In genomic region chr2:102476101-102476500, GRCm38 (mm10) we compare ENCODE assay signal across 23 mouse cellular contexts. TPM values are rescaled to one million over a fixed set of nuclear protein-coding genes. Genes with fewer than 3 reads are reported as not detected.
DNase-seq lines count a peak whose midpoint lies in the region; ATAC-seq and TF ChIP-seq lines count a peak whose summit lies in the region.
"Had no signal": no experiment of that assay in that cellular context is flagged by ENCODE, and none has a peak within 500 bp of the region (broad histone marks: within the 10 kb centered on the region; RNA-seq: fewer than 3 reads in every experiment).

No protein-coding gene starts in this region.

- WGBS in hindbrain, embryonic 16.5 days = 39% methylated on average over 2 of the region's 2 CpGs
- 46% methylated on average over 2 of the region's 2 CpGs for WGBS in hindbrain, embryonic 14.5 days
- 47% methylated on average over 2 of the region's 2 CpGs for WGBS in midbrain, postnatal 0 days
- WGBS in midbrain, embryonic 10.5 days = 87% methylated on average over 2 of the region's 2 CpGs

- no peak for TF ChIP-seq CTCF in midbrain, postnatal 0 days (IDR thresholded peaks at IDR 0.05)

- no peak overlapping the region for H3K4me3 ChIP-seq in hindbrain, embryonic 16.5 days (ENCODE audit: low read length)
- H3K4me3 ChIP-seq in hindbrain, embryonic 14.5 days (replicated peaks; ENCODE audit: low read length) = no peak overlapping the region
- no peak overlapping the region for H3K4me3 ChIP-seq in midbrain, postnatal 0 days (ENCODE audit: low read depth, low read length)
- H3K4me3 ChIP-seq in midbrain, embryonic 10.5 days = no peak overlapping the region
- H3K4me3 ChIP-seq: embryonic facial prominence, embryonic 12.5 days; forebrain, embryonic 12.5 days; heart, embryonic 10.5 days; hindbrain, embryonic 13.5 days had no signal

- peak; percentile 58; the same call in 1 of the 2 replicates for ATAC-seq in hindbrain, embryonic 16.5 days
- ATAC-seq in hindbrain, embryonic 14.5 days (ENCODE audit: low FRiP score) = no peak
- no peak for ATAC-seq in midbrain, postnatal 0 days (ENCODE audit: low FRiP score)
- ATAC-seq: CD4-positive, CD25-positive, alpha-beta regulatory T cell, adult 4 months; forebrain, embryonic 16.5 days; inflammation-experienced regulatory T-cells, adult 6 months; intestine, postnatal 0 days had no signal

- H3K27me3 ChIP-seq in hindbrain, embryonic 16.5 days (replicated peaks; ENCODE audit: control insufficient read depth, insufficient read depth, low read length) = no peaks in the 10 kb centered on the region
- no peaks in the 10 kb centered on the region for H3K27me3 ChIP-seq in hindbrain, embryonic 14.5 days (ENCODE audit: control insufficient read depth, insufficient read depth, low read length)
- H3K27me3 ChIP-seq in midbrain, postnatal 0 days (ENCODE audit: insufficient read depth, low read length) = no peaks in the 10 kb centered on the region
- no peaks in the 10 kb centered on the region for H3K27me3 ChIP-seq in midbrain, embryonic 10.5 days (ENCODE audit: low read depth, poor library complexity, severe bottlenecking)
- H3K27me3 ChIP-seq: embryonic facial prominence, embryonic 12.5 days; forebrain, embryonic 12.5 days; hindbrain, embryonic 13.5 days had no signal

- H3K36me3 ChIP-seq in hindbrain, embryonic 16.5 days (ENCODE audit: control insufficient read depth, insufficient read depth, low read length) = no peaks in the 10 kb centered on the region
- no peaks in the 10 kb centered on the region for H3K36me3 ChIP-seq in hindbrain, embryonic 14.5 days (replicated peaks; ENCODE audit: control insufficient read depth, insufficient read depth)
- H3K36me3 ChIP-seq in midbrain, postnatal 0 days (ENCODE audit: insufficient read depth, low read length) = no peaks in the 10 kb centered on the region
- H3K36me3 ChIP-seq in midbrain, embryonic 10.5 days = no peaks in the 10 kb centered on the region
- H3K36me3 ChIP-seq: embryonic facial prominence, embryonic 12.5 days; forebrain, embryonic 12.5 days; G1E; heart, embryonic 10.5 days; hindbrain, embryonic 13.5 days had no signal

- no peak overlapping the region for H3K4me2 ChIP-seq in hindbrain, embryonic 16.5 days (ENCODE audit: low read length)
- H3K4me2 ChIP-seq in hindbrain, embryonic 14.5 days (replicated peaks) = no peak overlapping the region
- no peak overlapping the region for H3K4me2 ChIP-seq in midbrain, postnatal 0 days (ENCODE audit: low read depth, low read length, poor library complexity, severe bottlenecking)
- H3K4me2 ChIP-seq: embryonic facial prominence, embryonic 12.5 days; forebrain, embryonic 12.5 days; hindbrain, embryonic 13.5 days had no signal

- no peaks in the 10 kb centered on the region for H3K4me1 ChIP-seq in hindbrain, embryonic 16.5 days (ENCODE audit: control insufficient read depth, insufficient read depth, low read depth, low read length)
- no peaks in the 10 kb centered on the region for H3K4me1 ChIP-seq in hindbrain, embryonic 14.5 days (replicated peaks; ENCODE audit: control insufficient read depth, insufficient read depth, low read length)
- no peaks in the 10 kb centered on the region for H3K4me1 ChIP-seq in midbrain, postnatal 0 days (ENCODE audit: insufficient read depth, low read length)
- no peaks in the 10 kb centered on the region for H3K4me1 ChIP-seq in midbrain, embryonic 10.5 days
- H3K4me1 ChIP-seq: embryonic facial prominence, embryonic 12.5 days had no signal

- peak; percentile 17 for DNase-seq in cerebellum, adult 9-10 months
- DNase-seq in cerebellum, adult 9-11 months = no peak
- no peak for DNase-seq in hindbrain, embryonic 14.5 days (ENCODE audit: low spot score)
- peak; percentile 68 for DNase-seq in midbrain, postnatal 0 days (ENCODE audit: low spot score)
- DNase-seq in midbrain, embryonic 10.5 days (ENCODE audit: low spot score) = no peak
- DNase-seq in lung, postnatal 10 days = no peak
- DNase-seq: adrenal gland, postnatal 14 days; B cell, adult 2 months; cerebellum, adult 11-12 months; cerebellum, postnatal 10 days; gastrocnemius, postnatal 14 days; heart, postnatal 10 days; heart, postnatal 4 days had no signal

- no peak overlapping the region; the same call in 1 of the 2 replicates for H3K27ac ChIP-seq in hindbrain, embryonic 16.5 days (ENCODE audit: low read depth, low read length)
- no peak overlapping the region for H3K27ac ChIP-seq in hindbrain, embryonic 14.5 days
- no peak overlapping the region for H3K27ac ChIP-seq in midbrain, postnatal 0 days (ENCODE audit: low read depth, low read length)
- H3K27ac ChIP-seq in midbrain, embryonic 10.5 days (replicated peaks) = no peak overlapping the region
- H3K27ac ChIP-seq: embryonic facial prominence, embryonic 12.5 days; forebrain, embryonic 12.5 days; heart, embryonic 10.5 days; hindbrain, embryonic 13.5 days had no signal

- H3K9me3 ChIP-seq in hindbrain, embryonic 16.5 days (ENCODE audit: control insufficient read depth, low read length) = no peaks in the 10 kb centered on the region
- no peaks in the 10 kb centered on the region for H3K9me3 ChIP-seq in hindbrain, embryonic 14.5 days (ENCODE audit: control insufficient read depth, low read length)
- H3K9me3 ChIP-seq in midbrain, postnatal 0 days (ENCODE audit: low read length) = no peaks in the 10 kb centered on the region
- no peaks in the 10 kb centered on the region for H3K9me3 ChIP-seq in midbrain, embryonic 10.5 days (replicated peaks)
- H3K9me3 ChIP-seq: embryonic facial prominence, embryonic 12.5 days; forebrain, embryonic 12.5 days; G1E; heart, embryonic 10.5 days; hindbrain, embryonic 13.5 days had no signal

- H3K9ac ChIP-seq in hindbrain, embryonic 16.5 days (ENCODE audit: low read depth, low read length) = no peak overlapping the region
- H3K9ac ChIP-seq in hindbrain, embryonic 14.5 days = no peak overlapping the region
- H3K9ac ChIP-seq in midbrain, postnatal 0 days (replicated peaks; ENCODE audit: low read length, poor library complexity, severe bottlenecking) = no peak overlapping the region
- H3K9ac ChIP-seq: embryonic facial prominence, embryonic 12.5 days; forebrain, embryonic 12.5 days; hindbrain, embryonic 13.5 days had no signal

RNA-seq across cellular contexts. Expression of gene Fjx1, which starts 23.8 kb away (rescaled TPM):
- 24.8 and 26.3 TPM in 2 replicates for polyA plus RNA-seq in hindbrain, embryonic 16.5 days (2015; fragmentation: Nextera tagmentation; extraction: Ambion mirVana)
- 32.3 and 38.3 TPM in 2 replicates for polyA plus RNA-seq in hindbrain, embryonic 14.5 days (2014; fragmentation: Nextera tagmentation; extraction: Ambion mirVana)
- 78.9 and 91.8 TPM in 2 replicates for total RNA-seq in midbrain, postnatal 0 days (2014; rRNA removed)
- polyA plus RNA-seq in midbrain, postnatal 0 days (2015; fragmentation: Nextera tagmentation; extraction: Ambion mirVana) = 27.1 and 28.5 TPM in 2 replicates
- polyA plus RNA-seq in midbrain, embryonic 10.5 days (2016; fragmentation: Nextera tagmentation; extraction: Ambion mirVana) = 17.1 and 21.6 TPM in 2 replicates
- polyA plus RNA-seq: CD4-positive, CD25-positive, alpha-beta regulatory T cell, adult 4 months; G1E; inflammation-experienced regulatory T-cells, adult 6 months had no signal

Comparison
In these comparisons a context has a peak if more than half of its experiments do, and no peak if none do; other contexts are left out.
1. DNase-seq: peak in cerebellum, adult 9-10 months (single experiment) and midbrain, postnatal 0 days (single experiment); none in cerebellum, adult 9-11 months (single experiment), hindbrain, embryonic 14.5 days (single experiment), midbrain, embryonic 10.5 days (single experiment) and lung, postnatal 10 days (single experiment).